32 mouse cellular contexts compared by ENCODE assay signal in genomic region chrX:71904185-71904584, GRCm38 (mm10). TPM values are rescaled to one million over a fixed set of nuclear protein-coding genes. Genes with fewer than 3 reads are reported as not detected.
DNase-seq lines count a peak whose midpoint lies in the region; ATAC-seq and TF ChIP-seq lines count a peak whose summit lies in the region.
"Had no signal": no experiment of that assay in that cellular context is flagged by ENCODE, and none has a peak within 500 bp of the region (broad histone marks: within the 10 kb centered on the region; RNA-seq: fewer than 3 reads in every experiment).

No protein-coding gene starts in this region.

- peak; percentile 2 to 3 for DNase-seq in cerebellum, postnatal 14 days
- no peak for DNase-seq in cerebellum, postnatal 36 days
- DNase-seq in heart, postnatal 4 days: peak; percentile 7
- DNase-seq in heart, adult 8-10 months (ENCODE audit: low spot score): no peak
- peak; percentile 1 for DNase-seq in midbrain, postnatal 0 days (ENCODE audit: low spot score)
- DNase-seq in midbrain, embryonic 11.5 days (ENCODE audit: low spot score, missing footprints): no peak
- DNase-seq in thymus, postnatal 0 days (ENCODE audit: low spot score): no peak
- DNase-seq: adrenal gland, adult 8-10 months; cerebellum, adult 11 months; cerebellum, adult 9-10 months; gastrocnemius, postnatal 10 days; kidney, adult 8-10 months; kidney, postnatal 4 days; liver, embryonic 13.5 days; right cerebral cortex, postnatal 4 days; thymus, adult 2 months; thymus, postnatal 4 days had no signal

- H3K9me3 ChIP-seq in midbrain, postnatal 0 days (ENCODE audit: low read length): no peaks in the 10 kb centered on the region
- H3K9me3 ChIP-seq in midbrain, embryonic 11.5 days (ENCODE audit: control insufficient read depth, low read length): no peaks in the 10 kb centered on the region
- H3K9me3 ChIP-seq: G1E; heart, embryonic 12.5 days; hindbrain, embryonic 10.5 days; limb, embryonic 10.5 days; limb, embryonic 15.5 days; liver, embryonic 13.5 days; midbrain, embryonic 12.5 days; neural tube, embryonic 13.5 days had no signal

- no peaks in the 10 kb centered on the region for H3K4me1 ChIP-seq in midbrain, postnatal 0 days (ENCODE audit: insufficient read depth, low read length)
- no peaks in the 10 kb centered on the region for H3K4me1 ChIP-seq in midbrain, embryonic 11.5 days (ENCODE audit: control insufficient read depth, insufficient read depth, low read length)
- H3K4me1 ChIP-seq: heart, embryonic 12.5 days; hindbrain, embryonic 10.5 days; limb, embryonic 10.5 days; limb, embryonic 15.5 days; liver, embryonic 13.5 days; midbrain, embryonic 12.5 days; neural tube, embryonic 13.5 days had no signal

- no peaks in the 10 kb centered on the region for H3K27me3 ChIP-seq in midbrain, postnatal 0 days (ENCODE audit: insufficient read depth, low read length)
- H3K27me3 ChIP-seq in midbrain, embryonic 11.5 days (ENCODE audit: control insufficient read depth, insufficient read depth, low read length): no peaks in the 10 kb centered on the region
- H3K27me3 ChIP-seq: heart, embryonic 12.5 days; limb, embryonic 15.5 days; liver, embryonic 13.5 days; midbrain, embryonic 12.5 days; neural tube, embryonic 13.5 days had no signal

- 74% methylated on average over 1 of the region's 1 CpGs for WGBS in midbrain, postnatal 0 days
- WGBS in midbrain, embryonic 11.5 days: 88% methylated on average over 1 of the region's 1 CpGs

- H3K36me3 ChIP-seq in midbrain, postnatal 0 days (ENCODE audit: insufficient read depth, low read length): no peaks in the 10 kb centered on the region
- H3K36me3 ChIP-seq in midbrain, embryonic 11.5 days (ENCODE audit: control insufficient read depth, insufficient read depth, low read length): no peaks in the 10 kb centered on the region
- H3K36me3 ChIP-seq: G1E; heart, embryonic 12.5 days; hindbrain, embryonic 10.5 days; limb, embryonic 10.5 days; limb, embryonic 15.5 days; liver, embryonic 13.5 days; midbrain, embryonic 12.5 days; neural tube, embryonic 13.5 days had no signal

- H3K27ac ChIP-seq in midbrain, postnatal 0 days (ENCODE audit: low read depth, low read length): no peak overlapping the region
- H3K27ac ChIP-seq in midbrain, embryonic 11.5 days (ENCODE audit: low read depth, low read length): no peak overlapping the region
- H3K27ac ChIP-seq: hindbrain, embryonic 10.5 days; kidney, postnatal 0 days; limb, embryonic 10.5 days; limb, embryonic 15.5 days; liver, embryonic 13.5 days; midbrain, embryonic 12.5 days; neural tube, embryonic 13.5 days; stomach, postnatal 0 days had no signal

- no peak for ATAC-seq in midbrain, postnatal 0 days (ENCODE audit: low FRiP score)
- no peak for ATAC-seq in midbrain, embryonic 11.5 days (ENCODE audit: low FRiP score)
- ATAC-seq: forebrain, embryonic 16.5 days; hindbrain, embryonic 16.5 days; intestine, embryonic 16.5 days had no signal

- no peak overlapping the region for H3K4me2 ChIP-seq in midbrain, postnatal 0 days (ENCODE audit: low read depth, low read length, poor library complexity, severe bottlenecking)
- no peak overlapping the region for H3K4me2 ChIP-seq in midbrain, embryonic 11.5 days
- H3K4me2 ChIP-seq: heart, embryonic 12.5 days; limb, embryonic 15.5 days; liver, embryonic 13.5 days; midbrain, embryonic 12.5 days; neural tube, embryonic 13.5 days had no signal

- H3K4me3 ChIP-seq in midbrain, postnatal 0 days (ENCODE audit: low read depth, low read length): no peak overlapping the region
- no peak overlapping the region for H3K4me3 ChIP-seq in midbrain, embryonic 11.5 days (ENCODE audit: low read depth, low read length)
- H3K4me3 ChIP-seq: heart, embryonic 12.5 days; hindbrain, embryonic 10.5 days; limb, embryonic 10.5 days; limb, embryonic 15.5 days; liver, embryonic 13.5 days; midbrain, embryonic 12.5 days; neural tube, embryonic 13.5 days had no signal

- H3K9ac ChIP-seq in midbrain, postnatal 0 days (replicated peaks; ENCODE audit: low read length, poor library complexity, severe bottlenecking): no peak overlapping the region
- no peak overlapping the region for H3K9ac ChIP-seq in midbrain, embryonic 11.5 days (ENCODE audit: low read length)
- H3K9ac ChIP-seq: heart, embryonic 12.5 days; limb, embryonic 15.5 days; liver, embryonic 13.5 days; midbrain, embryonic 12.5 days; neural tube, embryonic 13.5 days had no signal

- TF ChIP-seq CTCF in midbrain, postnatal 0 days (IDR thresholded peaks at IDR 0.05): no peak

RNA-seq across cellular contexts. Expression of gene Gm1141, which starts 16.6 kb away (rescaled TPM):
- total RNA-seq in heart, postnatal 4 days (2021): under 1 TPM in 1 of 2 experiments, not detected in 1; 0.43 TPM
- not detected for total RNA-seq in heart, adult 8-10 months (2022)
- 0.55 and 2.6 TPM in 2 replicates for total RNA-seq in midbrain, postnatal 0 days (2014; rRNA removed)
- 0.23 and 0.30 TPM in 2 replicates for polyA plus RNA-seq in midbrain, postnatal 0 days (2015; fragmentation: Nextera tagmentation; extraction: Ambion mirVana)
- polyA plus RNA-seq in midbrain, embryonic 11.5 days (2014; fragmentation: Nextera tagmentation; extraction: Ambion mirVana): 0.62 TPM in 1 of 2 replicates, not detected in the other
- polyA plus RNA-seq in thymus, postnatal 0 days (2015; fragmentation: Nextera tagmentation; extraction: Ambion mirVana): 0.09 and 0.14 TPM in 2 replicates
- total RNA-seq: granulocyte monocyte progenitor cell, adult 5-6 weeks; megakaryocyte, adult 5-6 weeks had no signal
- polyA plus RNA-seq: G1E; heart, postnatal 0 days; kidney, postnatal 0 days; limb, embryonic 10.5 days; liver, embryonic 13.5 days; midbrain, embryonic 12.5 days; neural tube, embryonic 13.5 days; stomach, postnatal 0 days had no signal

RNA-seq across cellular contexts. Expression of gene Prrg3, which starts 58.2 kb away (rescaled TPM):
- 10 to 100 TPM; 24.9 to 30.9 TPM for total RNA-seq in heart, postnatal 4 days (2021)
- total RNA-seq in heart, adult 8-10 months (2022): 1 to 10 TPM; 4.0 to 7.3 (median 5.3) TPM
- total RNA-seq in midbrain, postnatal 0 days (2014; rRNA removed): 17.6 and 24.4 TPM in 2 replicates
- 9.2 and 9.6 TPM in 2 replicates for polyA plus RNA-seq in midbrain, postnatal 0 days (2015; fragmentation: Nextera tagmentation; extraction: Ambion mirVana)
- 6.6 and 8.4 TPM in 2 replicates for polyA plus RNA-seq in midbrain, embryonic 11.5 days (2014; fragmentation: Nextera tagmentation; extraction: Ambion mirVana)
- polyA plus RNA-seq in thymus, postnatal 0 days (2015; fragmentation: Nextera tagmentation; extraction: Ambion mirVana): 1.7 TPM in 2 replicates
- total RNA-seq: granulocyte monocyte progenitor cell, adult 5-6 weeks; megakaryocyte, adult 5-6 weeks had no signal
- polyA plus RNA-seq: G1E had no signal

Comparison
In these comparisons a context has a peak if more than half of its experiments do, and no peak if none do; other contexts are left out.
1. DNase-seq: peak in cerebellum, postnatal 14 days (2 of 2), heart, postnatal 4 days (single experiment) and midbrain, postnatal 0 days (single experiment); none in cerebellum, postnatal 36 days (0 of 2), heart, adult 8-10 months (single experiment), midbrain, embryonic 11.5 days (single experiment) and thymus, postnatal 0 days (single experiment).